Mouse (Mus musculus) 416B (cell line): ENCODE data around the gene Mmab.
A peak's percentile ranks its signal among the peaks of the same experiment; 100 is the strongest.

Experiments
- DNase-seq: peaks from one replicate; pipeline ENCODE4 v3.0.0; 2011; ENCODE audit warnings: low read depth

Mmab gene

GRCm38 (mm10) chr5:114428621-114429020 lies 15.2 kb downstream of the Mmab start:
- DNase-seq: no peak

GRCm38 (mm10) chr5:114426732-114427131 lies 17.1 kb downstream of the Mmab start:
- DNase-seq: no peak

- DNase-seq: no peak
Observed at GRCm38 (mm10) chr5:114423961-114424360, 19.9 kb downstream of the Mmab start.

GRCm38 (mm10) chr5:114422591-114422990 lies 21.3 kb downstream of the Mmab start:
- no peak for DNase-seq

- DNase-seq: no peak
Observed at GRCm38 (mm10) chr5:114421561-114422298, 22.1 kb downstream of the Mmab start.

- no peak for DNase-seq
Observed at GRCm38 (mm10) chr5:114418541-114418940, 25.3 kb downstream of the Mmab start.

- DNase-seq: peak; percentile 17
Observed at GRCm38 (mm10) chr5:114416855-114417254, 27.0 kb downstream of the Mmab start.

GRCm38 (mm10) chr5:114415606-114416005 lies 28.3 kb downstream of the Mmab start:
- DNase-seq: no peak

- no peak for DNase-seq
Observed at GRCm38 (mm10) chr5:114413067-114413735, 30.7 kb downstream of the Mmab start.

- peak; percentile 21 for DNase-seq
Observed at GRCm38 (mm10) chr5:114412361-114412998, 31.4 kb downstream of the Mmab start.

- DNase-seq: no peak
Observed at GRCm38 (mm10) chr5:114410429-114410828, 33.4 kb downstream of the Mmab start.

- no peak for DNase-seq
Observed at GRCm38 (mm10) chr5:114408846-114409245, 35.0 kb downstream of the Mmab start.

GRCm38 (mm10) chr5:114407810-114408209 lies 36.0 kb downstream of the Mmab start:
- no peak for DNase-seq

- DNase-seq: no peak
Observed at GRCm38 (mm10) chr5:114407269-114407668, 36.6 kb downstream of the Mmab start.

- no peak for DNase-seq
Observed at GRCm38 (mm10) chr5:114406592-114406991, 37.3 kb downstream of the Mmab start.

GRCm38 (mm10) chr5:114393169-114393568 lies 50.7 kb downstream of the Mmab start:
- no peak for DNase-seq

- no peak for DNase-seq
Observed at GRCm38 (mm10) chr5:114384448-114384847, 59.4 kb downstream of the Mmab start.

GRCm38 (mm10) chr5:114383184-114383904 lies 60.5 kb downstream of the Mmab start:
- peak; percentile 59 for DNase-seq
